Mouse (Mus musculus): ENCODE results near the gene Limk1.

DNA sequence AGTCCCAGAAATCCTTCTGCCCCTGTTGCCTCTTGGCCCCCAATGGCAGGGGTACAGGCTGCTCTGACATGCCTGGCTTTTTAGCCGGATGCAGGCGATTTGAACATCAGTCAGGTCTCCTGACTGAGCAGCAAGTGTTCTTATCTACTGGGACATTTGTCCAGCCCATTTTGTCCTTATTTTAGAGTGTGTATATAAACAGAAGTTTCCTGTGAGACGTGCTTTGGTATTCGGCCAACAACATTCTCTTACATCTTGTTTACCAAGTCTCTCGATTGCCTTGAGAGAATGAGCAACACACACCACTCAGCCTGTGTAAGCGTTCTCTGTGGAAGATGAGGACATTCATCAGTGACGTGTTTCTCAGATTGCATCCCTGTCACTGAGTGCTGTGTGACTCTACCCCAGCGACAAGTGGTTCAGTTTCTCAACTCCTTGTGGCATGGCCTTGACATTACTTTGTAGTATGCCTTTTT is 43.7 kb downstream of the Limk1 start:
- TF ChIP-seq CTCF (IDR thresholded peaks at IDR 0.05; ENCODE audit: low read depth, low read length) (no peak), GATA1 (IDR thresholded peaks at IDR 0.05; ENCODE audit: borderline replicate concordance, low read length) (no peak), TAL1 (conservative IDR thresholded peaks at IDR 0.05; ENCODE audit: low read depth, low read length) (no peak)

Data from G1E (cell line).